11 mouse cellular contexts compared by ENCODE assay signal in genomic region chr4:142228821-142229575, GRCm38 (mm10). TPM values are rescaled to one million over a fixed set of nuclear protein-coding genes. Genes with fewer than 3 reads are reported as not detected.
DNase-seq lines count a peak whose midpoint lies in the region; ATAC-seq and TF ChIP-seq lines count a peak whose summit lies in the region.
"Had no signal": no experiment of that assay in that cellular context is flagged by ENCODE, and none has a peak within 500 bp of the region (broad histone marks: within the 10 kb centered on the region; RNA-seq: fewer than 3 reads in every experiment).

No protein-coding gene starts in this region.

- no peak for DNase-seq in heart, postnatal 14 days
- peak; percentile 68 for DNase-seq in lung, embryonic 14.5 days
- no peak for DNase-seq in lung, postnatal 14 days
- peak; percentile 62 for DNase-seq in kidney, postnatal 10 days
- no peak for DNase-seq in left cerebral cortex, postnatal 4 days
- no peak for DNase-seq in thymus, postnatal 4 days
- DNase-seq: heart, adult 11 months had no signal

- peak overlapping the region; percentile 74 for H3K27ac ChIP-seq in heart, embryonic 12.5 days (ENCODE audit: poor library complexity, severe bottlenecking)
- H3K27ac ChIP-seq in lung, embryonic 14.5 days (ENCODE audit: low read depth), result peak overlapping the region; percentile 81
- peak overlapping the region; percentile 91 for H3K27ac ChIP-seq in stomach, embryonic 16.5 days (ENCODE audit: low read length)
- H3K27ac ChIP-seq: left cerebral cortex, adult 2 months had no signal

- no peaks in the 10 kb centered on the region for H3K27me3 ChIP-seq in heart, embryonic 12.5 days (replicated peaks)
- H3K27me3 ChIP-seq in lung, embryonic 14.5 days (ENCODE audit: insufficient read depth, low read length), result no peaks in the 10 kb centered on the region
- no peaks in the 10 kb centered on the region for H3K27me3 ChIP-seq in stomach, embryonic 16.5 days (ENCODE audit: control insufficient read depth, insufficient read depth, low read length)

- peak overlapping the region; percentile 18 for H3K4me2 ChIP-seq in heart, embryonic 12.5 days
- peak overlapping the region; percentile 36 for H3K4me2 ChIP-seq in lung, embryonic 14.5 days
- H3K4me2 ChIP-seq in stomach, embryonic 16.5 days (ENCODE audit: low read depth, low read length), result peak overlapping the region; percentile 31

- intact Hi-C loops in heart, postnatal 14 days (cut with DNase I), result no loop called here
- intact Hi-C loops in left cerebral cortex, postnatal 4 days (cut with DNase I), result no loop called here

- H3K9me3 ChIP-seq in heart, embryonic 12.5 days (replicated peaks), result no peaks in the 10 kb centered on the region
- no peaks in the 10 kb centered on the region for H3K9me3 ChIP-seq in lung, embryonic 14.5 days (ENCODE audit: low read depth, low read length)
- no peaks in the 10 kb centered on the region for H3K9me3 ChIP-seq in stomach, embryonic 16.5 days (replicated peaks; ENCODE audit: control insufficient read depth, low read length)

- no peak for ATAC-seq in heart, embryonic 12.5 days (ENCODE audit: insufficient number of reproducible peaks, low FRiP score)
- peak; percentile 15; the same call in 1 of the 2 replicates for ATAC-seq in lung, embryonic 14.5 days (ENCODE audit: insufficient read depth)
- ATAC-seq in stomach, embryonic 16.5 days (ENCODE audit: insufficient read depth, low FRiP score), result peak; percentile 30; the same call in 1 of the 2 replicates
- ATAC-seq: activated CD4-positive, CD25-positive, alpha-beta regulatory T cell, adult 4 months had no signal

- H3K4me3 ChIP-seq in heart, embryonic 12.5 days, result no peak overlapping the region
- H3K4me3 ChIP-seq in lung, embryonic 14.5 days (ENCODE audit: low read depth, low read length), result no peak overlapping the region
- H3K4me3 ChIP-seq in stomach, embryonic 16.5 days (replicated peaks; ENCODE audit: low read length), result no peak overlapping the region
- H3K4me3 ChIP-seq: left cerebral cortex, adult 2 months had no signal

- no peak for TF ChIP-seq CTCF in lung, embryonic 14.5 days (IDR thresholded peaks at IDR 0.05; ENCODE audit: low read depth)

- peak overlapping the region; percentile 46; the same call in 1 of the 2 replicates for H3K9ac ChIP-seq in heart, embryonic 12.5 days
- no peak overlapping the region; the same call in 1 of the 2 replicates for H3K9ac ChIP-seq in lung, embryonic 14.5 days
- peak overlapping the region; percentile 51 for H3K9ac ChIP-seq in stomach, embryonic 16.5 days (ENCODE audit: low read length)

- 24% methylated on average over 13 of the region's 13 CpGs for WGBS in heart, embryonic 12.5 days
- 28% methylated on average over 13 of the region's 13 CpGs for WGBS in lung, embryonic 14.5 days
- 32% methylated on average over 13 of the region's 13 CpGs for WGBS in stomach, embryonic 16.5 days

- H3K36me3 ChIP-seq in heart, embryonic 12.5 days, result no peaks in the 10 kb centered on the region
- no peaks in the 10 kb centered on the region for H3K36me3 ChIP-seq in lung, embryonic 14.5 days (ENCODE audit: insufficient read depth)
- no peaks in the 10 kb centered on the region for H3K36me3 ChIP-seq in stomach, embryonic 16.5 days (ENCODE audit: control insufficient read depth, insufficient read depth, low read length)

- peaks cover 51% of the 10 kb centered on the region for H3K4me1 ChIP-seq in heart, embryonic 12.5 days (replicated peaks)
- peaks cover 29% of the 10 kb centered on the region for H3K4me1 ChIP-seq in lung, embryonic 14.5 days (ENCODE audit: insufficient read depth)
- H3K4me1 ChIP-seq in stomach, embryonic 16.5 days (ENCODE audit: control insufficient read depth, insufficient read depth, low read length), result peaks cover 57% of the 10 kb centered on the region

RNA-seq across cellular contexts. Expression of gene Kazn, which starts 10.2 kb away (rescaled TPM):
- polyA plus RNA-seq in heart, embryonic 12.5 days (2016; fragmentation: Nextera tagmentation; extraction: Ambion mirVana), result 8.6 and 9.2 TPM in 2 replicates
- total RNA-seq in heart, postnatal 14 days (2021), result 1 to 10 TPM; 5.2 to 5.9 TPM
- polyA plus RNA-seq in lung, embryonic 14.5 days (2014; fragmentation: Nextera tagmentation; extraction: Ambion mirVana), result 12.8 and 14.1 TPM in 2 replicates
- 13.2 and 13.4 TPM in 2 replicates for polyA plus RNA-seq in stomach, embryonic 16.5 days (2015; fragmentation: Nextera tagmentation; extraction: Ambion mirVana)
- total RNA-seq in left cerebral cortex, postnatal 4 days (2021), result 10 to 100 TPM; 68.9 to 70.4 TPM
- polyA plus RNA-seq: activated CD4-positive, CD25-positive, alpha-beta regulatory T cell, adult 4 months had no signal

Comparison
In these comparisons a context has a peak if more than half of its experiments do, and no peak if none do; other contexts are left out.
1. DNase-seq: peak in lung, embryonic 14.5 days (single experiment) and kidney, postnatal 10 days (single experiment); none in heart, postnatal 14 days (0 of 2), lung, postnatal 14 days (single experiment), left cerebral cortex, postnatal 4 days (single experiment) and thymus, postnatal 4 days (single experiment).
2. Peak in every context shown above with its lines, with median percentiles within 50 percentile points of each other: H3K27ac ChIP-seq and H3K4me2 ChIP-seq.